Mouse (Mus musculus): ENCODE measurements around the gene Abcg8. TPM values are rescaled to one million over a fixed set of nuclear protein-coding genes. Genes with fewer than 3 reads are reported as not detected.

Abcg8 gene
- polyA plus RNA-seq, 1 experiment from 2014 or later = 0.38 TPM

DNA sequence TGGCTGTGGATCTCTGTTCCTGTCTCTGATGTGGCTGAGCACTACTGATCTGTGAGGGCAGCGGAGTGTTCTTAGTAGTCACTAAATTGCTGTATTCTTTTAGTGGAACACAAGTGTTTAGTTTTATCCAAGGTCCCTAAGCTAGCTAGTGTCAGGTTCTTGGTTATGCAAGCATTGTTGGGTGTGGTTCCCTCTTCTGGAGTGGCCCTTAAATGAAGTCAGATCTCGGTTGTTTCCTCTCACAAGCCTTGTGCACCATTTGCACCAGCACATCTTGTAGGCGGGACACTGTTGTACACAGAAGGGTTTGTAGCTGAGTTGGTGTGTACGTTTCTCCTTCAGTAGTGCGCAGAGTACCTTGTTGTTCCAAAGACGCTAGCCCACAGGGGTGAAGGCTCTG, 38.1 kb upstream of the Abcg8 start:
- no peak overlapping the region for H3K4me2 ChIP-seq (ENCODE audit: low read length)
- no peak overlapping the region for H3K9ac ChIP-seq (ENCODE audit: low read depth, low read length)
- no peak for TF ChIP-seq CTCF (IDR thresholded peaks at IDR 0.05; ENCODE audit: low read depth)
- no peaks in the 10 kb centered on the region for H3K4me1 ChIP-seq (replicated peaks; ENCODE audit: insufficient read depth, low read length)
- WGBS = 95% methylated on average over 6 of the region's 6 CpGs
- H3K4me3 ChIP-seq (replicated peaks; ENCODE audit: low read depth, low read length) = no peak overlapping the region
- DNase-seq (ENCODE audit: low spot score) (no peak), ATAC-seq (replicated peaks; ENCODE audit: low FRiP score, low read depth) (no peak)
- no peak overlapping the region for H3K27ac ChIP-seq
- no peaks in the 10 kb centered on the region for H3K36me3 ChIP-seq (ENCODE audit: insufficient read depth, low read length)
- no peaks in the 10 kb centered on the region for H3K9me3 ChIP-seq (replicated peaks; ENCODE audit: low read length)
- no peaks in the 10 kb centered on the region for H3K27me3 ChIP-seq (ENCODE audit: insufficient read depth, low read length)

DNA sequence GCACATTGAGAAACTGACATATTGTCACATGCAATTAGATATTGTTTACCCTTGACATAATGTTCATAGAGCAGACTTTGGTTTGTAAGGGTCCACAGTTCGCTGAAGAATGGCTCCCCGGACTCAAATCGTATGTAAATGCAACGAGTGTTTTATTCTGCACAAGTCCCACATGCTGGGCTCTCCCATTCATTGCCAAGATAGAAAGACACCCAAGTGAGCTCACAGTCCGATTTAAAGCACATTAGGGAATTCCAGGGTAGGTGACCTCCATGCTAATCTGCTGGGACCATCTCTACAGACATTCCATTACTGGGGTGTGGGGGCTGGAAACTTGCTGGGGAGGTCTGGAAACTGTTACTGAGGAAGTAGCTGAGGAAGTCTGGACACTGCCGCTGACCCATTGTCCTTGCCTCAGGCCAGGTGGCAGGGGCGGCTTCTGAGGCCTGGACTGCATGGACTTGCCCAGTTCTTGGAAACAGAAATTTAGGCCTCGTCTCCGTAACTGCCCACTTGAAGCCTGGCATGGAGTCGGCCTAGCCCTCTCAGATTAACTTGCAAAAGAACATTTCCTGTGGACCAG, 36.2 kb upstream of the Abcg8 start:
- Histone ChIP-seq H3K9me3 (replicated peaks; ENCODE audit: low read length) (no peaks in the 10 kb centered on the region), H3K36me3 (ENCODE audit: insufficient read depth, low read length) (no peaks in the 10 kb centered on the region), H3K4me2 (ENCODE audit: low read length) (no peak overlapping the region), H3K27ac (no peak overlapping the region), H3K4me1 (replicated peaks; ENCODE audit: insufficient read depth, low read length) (no peaks in the 10 kb centered on the region), H3K9ac (ENCODE audit: low read depth, low read length) (no peak overlapping the region), H3K4me3 (replicated peaks; ENCODE audit: low read depth, low read length) (no peak overlapping the region), H3K27me3 (ENCODE audit: insufficient read depth, low read length) (no peaks in the 10 kb centered on the region)
- no peak for DNase-seq (ENCODE audit: low spot score)
- TF ChIP-seq CTCF (IDR thresholded peaks at IDR 0.05; ENCODE audit: low read depth) = no peak
- WGBS = 73% methylated on average over 10 of the region's 10 CpGs
- ATAC-seq (replicated peaks; ENCODE audit: low FRiP score, low read depth) = no peak

DNA sequence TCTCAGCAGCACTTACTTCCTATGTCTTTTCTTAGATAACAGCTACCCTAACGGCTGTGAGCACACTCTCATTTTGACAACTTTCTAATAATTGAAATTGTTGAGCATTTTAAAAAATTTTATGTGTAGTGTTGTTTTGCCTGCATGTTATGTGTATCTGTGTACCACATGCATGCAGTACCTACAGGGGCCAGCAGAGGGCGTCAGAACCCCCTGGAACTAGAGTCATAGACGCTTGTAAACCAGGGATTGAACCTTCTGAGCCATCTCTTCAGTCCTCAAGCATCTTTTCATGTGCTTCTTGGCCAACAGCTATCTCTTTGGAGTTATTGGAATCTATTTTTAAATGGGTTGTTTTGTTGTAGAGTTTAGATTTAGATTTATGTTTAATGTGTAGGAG, 34.2 kb upstream of the Abcg8 start:
- H3K4me2 ChIP-seq (ENCODE audit: low read length) = no peak overlapping the region
- WGBS = 34% methylated on average over 3 of the region's 3 CpGs
- DNase-seq (ENCODE audit: low spot score) (peak; percentile 73), ATAC-seq (replicated peaks; ENCODE audit: low FRiP score, low read depth) (no peak)
- TF ChIP-seq CTCF (IDR thresholded peaks at IDR 0.05; ENCODE audit: low read depth) = peak; percentile 84
- no peaks in the 10 kb centered on the region for H3K9me3 ChIP-seq (replicated peaks; ENCODE audit: low read length)
- H3K36me3 ChIP-seq (ENCODE audit: insufficient read depth, low read length) = no peaks in the 10 kb centered on the region
- no peaks in the 10 kb centered on the region for H3K27me3 ChIP-seq (ENCODE audit: insufficient read depth, low read length)
- no peak overlapping the region for H3K9ac ChIP-seq (ENCODE audit: low read depth, low read length)
- H3K4me1 ChIP-seq (replicated peaks; ENCODE audit: insufficient read depth, low read length) = no peaks in the 10 kb centered on the region
- no peak overlapping the region for H3K27ac ChIP-seq
- H3K4me3 ChIP-seq (replicated peaks; ENCODE audit: low read depth, low read length) = no peak overlapping the region

DNA sequence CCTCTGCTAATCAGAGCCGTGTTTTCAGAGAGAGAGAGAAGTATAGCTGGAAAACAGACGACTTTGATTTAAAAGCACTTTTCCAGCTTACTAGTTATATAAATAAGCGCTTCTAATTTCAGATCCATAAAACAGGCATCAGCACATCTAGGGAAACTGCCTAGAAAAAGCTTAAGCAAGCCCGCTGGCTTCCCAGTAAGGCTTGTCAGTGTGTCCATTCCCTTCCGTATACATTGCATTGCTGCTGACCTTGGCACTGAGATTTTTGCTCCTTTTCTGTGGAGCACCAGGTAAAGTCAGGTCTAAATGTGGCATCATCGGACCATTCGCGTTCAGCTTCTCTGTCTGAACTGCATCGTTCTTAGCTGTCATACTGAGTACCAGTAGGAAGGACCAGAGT, 33.8 kb upstream of the Abcg8 start:
- 66% methylated on average over 9 of the region's 9 CpGs for WGBS
- DNase-seq (ENCODE audit: low spot score) = no peak
- H3K27me3 ChIP-seq (ENCODE audit: insufficient read depth, low read length) = no peaks in the 10 kb centered on the region
- no peak overlapping the region for H3K27ac ChIP-seq
- H3K36me3 ChIP-seq (ENCODE audit: insufficient read depth, low read length) = no peaks in the 10 kb centered on the region
- no peak overlapping the region for H3K4me3 ChIP-seq (replicated peaks; ENCODE audit: low read depth, low read length)
- no peak for TF ChIP-seq CTCF (IDR thresholded peaks at IDR 0.05; ENCODE audit: low read depth)
- ATAC-seq (replicated peaks; ENCODE audit: low FRiP score, low read depth) = no peak
- H3K4me1 ChIP-seq (replicated peaks; ENCODE audit: insufficient read depth, low read length) = no peaks in the 10 kb centered on the region
- H3K9ac ChIP-seq (ENCODE audit: low read depth, low read length) = no peak overlapping the region
- no peak overlapping the region for H3K4me2 ChIP-seq (ENCODE audit: low read length)
- no peaks in the 10 kb centered on the region for H3K9me3 ChIP-seq (replicated peaks; ENCODE audit: low read length)

DNA sequence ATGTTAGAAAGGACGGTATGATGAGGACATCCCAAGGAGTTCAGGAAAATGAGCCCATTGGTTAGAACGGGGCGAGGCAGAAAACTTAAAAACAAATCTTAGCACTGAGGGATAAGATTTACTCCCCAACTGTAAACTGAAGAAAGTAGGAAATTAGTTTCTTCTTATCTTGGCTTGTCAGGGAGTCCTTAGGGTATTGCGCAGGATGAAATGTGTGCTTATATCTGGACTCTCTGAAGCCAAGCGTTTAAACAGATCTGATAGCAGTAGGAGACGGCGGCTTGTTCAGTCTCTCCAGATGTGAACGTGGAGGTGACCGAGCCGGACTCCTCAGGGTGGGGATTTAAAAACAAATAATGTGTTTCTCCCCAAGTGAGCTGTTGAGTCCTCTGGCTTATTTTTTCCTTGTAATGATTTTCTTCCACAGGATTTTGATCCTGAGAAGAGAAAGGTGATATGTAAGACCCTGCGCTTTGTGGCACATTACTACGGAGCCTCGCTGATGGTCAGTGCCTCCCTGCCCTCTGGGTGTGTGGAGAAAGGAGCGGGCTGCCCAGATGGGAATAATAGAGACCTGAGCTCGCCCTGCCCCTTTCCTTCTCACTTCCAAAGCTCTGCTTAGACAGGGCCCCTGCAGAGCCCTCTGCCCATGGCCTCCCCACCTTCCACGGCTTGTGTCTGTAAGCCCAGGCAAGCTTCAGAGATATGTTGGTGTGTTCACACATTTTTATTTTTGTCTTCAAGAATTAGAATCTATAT, 31.6 kb upstream of the Abcg8 start:
- no peak for ATAC-seq (replicated peaks; ENCODE audit: low FRiP score, low read depth)
- no peak overlapping the region for H3K4me3 ChIP-seq (replicated peaks; ENCODE audit: low read depth, low read length)
- H3K4me2 ChIP-seq (ENCODE audit: low read length) = no peak overlapping the region
- peak; percentile 45 for DNase-seq (ENCODE audit: low spot score)
- no peaks in the 10 kb centered on the region for H3K9me3 ChIP-seq (replicated peaks; ENCODE audit: low read length)
- WGBS = 45% methylated on average over 16 of the region's 16 CpGs
- no peak overlapping the region for H3K9ac ChIP-seq (ENCODE audit: low read depth, low read length)
- no peak for TF ChIP-seq CTCF (IDR thresholded peaks at IDR 0.05; ENCODE audit: low read depth)
- no peaks in the 10 kb centered on the region for H3K27me3 ChIP-seq (ENCODE audit: insufficient read depth, low read length)
- no peak overlapping the region for H3K27ac ChIP-seq
- H3K4me1 ChIP-seq (replicated peaks; ENCODE audit: insufficient read depth, low read length) = no peaks in the 10 kb centered on the region
- no peaks in the 10 kb centered on the region for H3K36me3 ChIP-seq (ENCODE audit: insufficient read depth, low read length)

DNA sequence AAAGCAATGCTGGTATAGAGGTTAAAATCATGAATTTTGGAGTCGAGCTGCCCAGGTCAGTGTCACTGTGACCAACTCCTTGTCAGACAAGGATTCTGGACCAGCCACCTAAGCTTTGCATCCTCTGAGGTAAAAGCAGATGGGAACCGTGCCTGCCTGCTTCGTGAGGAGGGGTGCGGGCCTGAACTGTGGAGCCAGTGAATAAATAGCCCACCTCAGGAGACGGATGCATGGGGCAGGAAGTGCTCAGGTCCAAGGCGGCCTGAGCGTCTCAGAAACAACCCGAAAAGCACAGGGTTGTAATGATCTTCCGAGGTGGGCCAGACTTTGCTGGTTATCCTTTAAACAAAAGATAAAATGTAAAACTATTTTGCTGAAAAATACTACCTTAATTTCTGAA, 31.0 kb upstream of the Abcg8 start:
- Histone ChIP-seq H3K9ac (ENCODE audit: low read depth, low read length) (no peak overlapping the region), H3K4me2 (ENCODE audit: low read length) (no peak overlapping the region), H3K27ac (no peak overlapping the region), H3K9me3 (replicated peaks; ENCODE audit: low read length) (no peaks in the 10 kb centered on the region), H3K4me1 (replicated peaks; ENCODE audit: insufficient read depth, low read length) (no peaks in the 10 kb centered on the region), H3K27me3 (ENCODE audit: insufficient read depth, low read length) (no peaks in the 10 kb centered on the region), H3K4me3 (replicated peaks; ENCODE audit: low read depth, low read length) (no peak overlapping the region), H3K36me3 (ENCODE audit: insufficient read depth, low read length) (no peaks in the 10 kb centered on the region)
- TF ChIP-seq CTCF (IDR thresholded peaks at IDR 0.05; ENCODE audit: low read depth) = no peak
- 40% methylated on average over 9 of the region's 9 CpGs for whole genome bisulfite sequencing
- no peak for ATAC-seq (replicated peaks; ENCODE audit: low FRiP score, low read depth)
- DNase-seq (ENCODE audit: low spot score) = no peak
